Mouse (Mus musculus): ENCODE measurements around the gene Bscl2.
"Not testable (repeated sequence)": the region's sequence is repeated elsewhere in the genome, so short reads cannot be mapped to it uniquely, and the experiment has no call there.

Gene Bscl2

GRCm38 (mm10) chr19:8871267-8872186, 34.3 kb downstream of the Bscl2 start, which contains the start of gene Ubxn1:
Gene Ubxn1 (plus strand): TSS chr19:8871496.
- in situ Hi-C loops (cut with MseI, MboI): no loop called here

DNA sequence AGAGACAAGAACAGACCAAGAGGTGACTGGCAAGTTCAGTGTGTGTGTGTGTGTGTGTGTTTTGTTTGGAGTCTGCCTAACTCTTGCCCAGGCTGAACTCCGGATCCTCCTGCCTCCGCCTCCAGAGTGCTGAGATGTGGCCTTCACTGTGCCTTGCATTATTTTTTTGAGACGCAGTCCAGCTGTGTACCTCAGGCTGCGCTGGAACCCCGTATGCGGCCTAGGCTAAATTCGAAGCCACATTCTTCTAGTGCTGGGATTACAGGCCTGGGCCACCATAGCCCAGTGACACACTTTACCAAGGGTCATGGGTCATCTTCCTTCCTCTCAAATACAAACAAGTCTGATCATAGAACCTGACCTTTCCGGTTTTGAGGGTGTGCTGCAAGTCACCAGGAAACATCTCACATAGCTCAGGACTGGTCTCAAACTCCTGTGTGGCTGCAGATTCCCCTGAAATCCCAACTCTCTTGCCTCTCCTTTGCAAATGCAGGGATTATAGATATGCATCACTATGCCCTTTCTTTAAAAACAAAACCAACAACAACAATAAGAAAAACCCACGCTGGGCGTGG, 35.1 kb downstream of the Bscl2 start:
- in situ Hi-C loops (cut with MseI, MboI): no loop called here

- in situ Hi-C loops (cut with MseI, MboI): no loop called here
Measured at GRCm38 (mm10) chr19:8875031-8875430, 37.8 kb downstream of the Bscl2 start.

DNA sequence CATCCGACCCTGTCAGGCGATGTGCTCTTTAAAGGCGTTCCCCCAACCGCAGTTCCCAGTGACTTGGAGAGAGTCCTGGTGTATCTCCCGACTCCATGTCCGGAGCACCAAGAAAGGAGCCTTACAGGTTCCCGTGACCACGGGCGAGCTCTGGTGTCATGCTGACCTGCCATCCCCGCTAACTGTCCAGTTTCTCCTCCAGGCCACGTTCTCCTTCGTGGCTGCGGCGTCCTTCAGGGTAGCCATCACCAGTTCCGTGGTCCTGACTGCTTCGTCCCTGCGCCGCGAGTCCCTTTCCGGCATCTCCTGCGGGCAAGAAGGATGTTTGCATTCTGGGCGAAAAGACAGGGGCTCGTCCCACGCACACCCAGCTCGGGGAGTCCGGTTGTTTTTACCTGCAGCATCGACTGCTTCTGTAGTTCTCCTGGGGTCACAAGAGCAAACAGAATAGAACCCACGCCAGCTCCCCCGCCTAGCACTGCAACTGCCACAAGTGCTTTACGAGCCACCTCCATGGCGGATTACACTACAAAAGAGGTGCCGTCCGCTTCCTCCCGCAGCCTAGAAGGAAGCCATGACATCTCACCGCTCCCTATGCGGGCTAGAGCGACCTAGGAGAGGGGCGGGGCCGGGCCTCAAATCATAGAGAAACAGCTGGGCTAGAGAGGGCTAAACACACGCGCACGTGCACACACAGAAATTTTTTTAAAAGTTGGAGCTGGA, 43.2 kb downstream of the Bscl2 start, which contains the start of gene Uqcc3:
Uqcc3 (minus strand) TSS at position 613 of the 723 bp plus-strand sequence.
- in situ Hi-C loops (cut with MseI, MboI): no loop called here

- in situ Hi-C loops (cut with MseI, MboI): no loop called here
Measured at GRCm38 (mm10) chr19:8881034-8881392, 43.7 kb downstream of the Bscl2 start.

DNA sequence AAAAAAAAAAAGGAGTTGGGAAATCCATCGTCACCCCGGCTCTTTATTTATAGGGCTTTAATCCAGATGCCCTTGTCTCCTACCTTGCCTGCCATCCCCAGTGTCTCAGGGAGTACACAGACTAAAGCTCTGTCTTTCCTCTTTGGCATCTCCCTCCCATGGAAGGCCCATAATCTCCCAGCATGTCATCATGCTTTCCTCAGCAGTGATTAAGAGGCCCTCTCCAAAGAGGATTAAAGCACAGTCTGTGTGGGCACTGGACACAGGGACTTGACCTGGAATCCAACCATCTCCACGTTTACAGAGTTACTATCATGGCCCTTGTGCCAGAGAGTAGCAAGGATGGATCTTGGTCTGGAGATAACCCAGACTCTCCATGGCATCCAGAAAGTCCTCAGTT, 46.3 kb downstream of the Bscl2 start, which contains the start of the genes Lbhd1 and Gm49403:
Lbhd1 (plus strand) TSS at position 117 of the 400 bp plus-strand sequence.
Gm49403 (plus strand) TSS at position 315 of the 400 bp plus-strand sequence.
- in situ Hi-C loops (cut with MseI, MboI): no loop called here

GRCm38 (mm10) chr19:8886916-8887584, 49.8 kb downstream of the Bscl2 start:
- in situ Hi-C loops (cut with MseI, MboI): no loop called here

DNA sequence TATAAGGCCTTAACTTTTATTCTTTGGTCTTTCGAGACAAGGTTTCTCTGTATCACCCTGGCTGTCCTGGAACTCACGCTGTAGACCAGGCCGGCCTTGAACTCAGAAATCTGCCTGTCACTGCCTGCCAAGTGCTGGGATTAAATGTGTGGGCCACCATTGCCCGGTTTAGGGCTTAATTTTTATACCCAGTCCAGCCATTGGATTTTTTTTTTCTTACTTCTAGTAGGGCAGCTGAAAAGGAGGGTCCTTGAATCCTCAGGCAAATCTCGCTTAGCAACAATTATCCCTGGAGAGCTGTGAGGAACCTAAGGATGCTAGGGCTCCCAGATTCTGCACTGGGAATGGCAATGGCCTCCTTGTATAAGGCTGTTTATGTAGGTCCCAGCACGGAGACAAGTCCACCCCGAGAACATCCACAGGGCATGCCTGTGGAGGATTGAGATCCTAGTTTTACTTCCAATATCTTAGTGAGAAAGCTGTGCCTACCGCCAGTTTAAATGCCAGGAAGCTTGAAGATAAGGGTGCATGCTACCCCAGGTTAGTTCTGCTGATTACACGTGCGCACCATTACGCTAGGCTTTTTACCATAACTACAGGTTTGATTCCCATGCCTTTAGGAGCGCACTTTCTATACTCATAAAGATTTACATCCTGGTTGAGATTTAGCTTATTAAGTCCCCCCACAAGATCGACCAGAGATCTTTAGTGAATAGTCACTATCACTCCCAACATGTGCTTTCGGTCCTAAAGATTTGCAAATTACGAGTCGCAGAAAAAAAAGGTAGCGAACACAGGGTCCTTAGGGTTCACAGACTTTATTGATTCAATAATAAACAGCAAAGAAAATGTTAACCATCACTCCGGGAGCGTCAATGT, 50.6 kb downstream of the Bscl2 start:
- in situ Hi-C loops (cut with MseI, MboI): no loop called here

GRCm38 (mm10) chr19:8888511-8889385, 51.5 kb downstream of the Bscl2 start, which contains the start of the genes 1810009A15Rik and Gm49416:
Gene 1810009A15Rik (plus strand): TSS chr19:8888853.
Gene Gm49416 (plus strand): TSS chr19:8888926.
- in situ Hi-C loops (cut with MseI, MboI): no loop called here

DNA sequence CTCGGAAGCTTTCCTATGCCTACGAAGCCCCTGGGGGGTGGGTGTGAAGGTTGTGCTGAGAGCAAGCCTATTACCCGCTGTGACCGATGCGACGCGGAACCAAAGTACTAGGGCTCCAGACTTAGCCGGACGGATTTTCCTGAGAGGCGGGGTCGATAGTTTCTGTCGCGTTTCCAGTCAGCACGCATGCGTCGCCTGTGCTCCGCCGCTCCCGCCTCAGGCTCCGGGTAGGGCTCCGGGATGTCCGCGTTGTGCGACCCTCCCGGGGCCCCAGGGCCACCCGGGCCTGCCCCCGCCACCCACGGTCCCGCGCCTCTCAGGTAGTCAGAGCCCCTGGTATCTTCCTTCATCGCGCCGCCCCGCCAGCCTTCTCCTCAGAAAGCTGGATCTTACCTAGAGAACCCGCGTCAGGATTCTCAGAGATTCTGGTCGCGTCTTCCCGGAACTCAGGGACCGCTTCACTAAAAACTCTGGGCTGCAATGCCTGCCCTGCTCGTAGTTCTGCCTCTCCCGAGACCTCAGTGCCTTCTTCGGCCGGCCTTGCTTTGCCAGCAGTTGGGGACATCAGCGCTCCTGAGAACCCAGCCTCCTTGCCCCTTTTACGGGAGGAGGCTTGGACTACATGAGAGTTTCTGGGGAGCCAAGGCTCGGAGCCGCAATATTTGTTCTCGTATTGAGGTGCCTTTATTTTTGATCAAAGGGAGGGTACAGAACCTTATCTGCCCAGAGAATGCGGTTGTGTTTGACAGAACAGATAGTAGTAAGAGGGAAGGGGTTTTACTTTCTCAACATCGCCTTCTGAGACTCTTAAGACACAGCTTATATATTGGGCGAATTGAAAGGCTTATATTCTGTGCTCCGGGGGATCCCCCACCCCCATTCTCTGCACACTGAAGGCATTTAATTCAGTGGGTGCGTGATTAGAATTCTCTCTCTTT, 55.8 kb downstream of the Bscl2 start, which contains the start of gene Ints5:
Ints5 (plus strand) TSS at position 177 of the 938 bp plus-strand sequence.
- in situ Hi-C loops (cut with MseI, MboI): no loop called here

GRCm38 (mm10) chr19:8895397-8895960, 58.2 kb downstream of the Bscl2 start:
- in situ Hi-C loops (cut with MseI, MboI): no loop called here

DNA sequence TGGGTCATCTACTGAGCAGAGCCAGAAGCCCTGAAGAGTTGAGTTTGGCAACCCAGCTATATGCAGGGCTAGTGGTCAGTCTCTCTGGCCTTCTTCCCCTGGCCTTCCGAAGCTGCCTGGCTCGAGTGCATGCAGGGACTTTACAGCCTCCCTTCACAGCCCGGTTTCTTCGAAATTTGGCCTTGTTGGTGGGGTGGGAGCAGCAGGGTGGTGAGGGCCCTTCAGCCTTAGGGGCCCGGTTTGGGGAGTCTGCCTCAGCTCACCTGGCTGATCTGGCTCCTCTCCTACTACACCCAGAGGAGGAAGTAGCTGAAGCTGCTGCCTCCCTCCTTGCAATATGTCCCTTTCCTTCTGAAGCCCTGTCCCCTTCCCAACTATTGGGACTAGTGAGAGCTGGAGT, 59.0 kb downstream of the Bscl2 start:
- in situ Hi-C loops (cut with MseI, MboI): not testable (repeated sequence)

- in situ Hi-C loops (cut with MseI, MboI): not testable (repeated sequence)
Measured at GRCm38 (mm10) chr19:8897211-8897864, 60.1 kb downstream of the Bscl2 start.

DNA sequence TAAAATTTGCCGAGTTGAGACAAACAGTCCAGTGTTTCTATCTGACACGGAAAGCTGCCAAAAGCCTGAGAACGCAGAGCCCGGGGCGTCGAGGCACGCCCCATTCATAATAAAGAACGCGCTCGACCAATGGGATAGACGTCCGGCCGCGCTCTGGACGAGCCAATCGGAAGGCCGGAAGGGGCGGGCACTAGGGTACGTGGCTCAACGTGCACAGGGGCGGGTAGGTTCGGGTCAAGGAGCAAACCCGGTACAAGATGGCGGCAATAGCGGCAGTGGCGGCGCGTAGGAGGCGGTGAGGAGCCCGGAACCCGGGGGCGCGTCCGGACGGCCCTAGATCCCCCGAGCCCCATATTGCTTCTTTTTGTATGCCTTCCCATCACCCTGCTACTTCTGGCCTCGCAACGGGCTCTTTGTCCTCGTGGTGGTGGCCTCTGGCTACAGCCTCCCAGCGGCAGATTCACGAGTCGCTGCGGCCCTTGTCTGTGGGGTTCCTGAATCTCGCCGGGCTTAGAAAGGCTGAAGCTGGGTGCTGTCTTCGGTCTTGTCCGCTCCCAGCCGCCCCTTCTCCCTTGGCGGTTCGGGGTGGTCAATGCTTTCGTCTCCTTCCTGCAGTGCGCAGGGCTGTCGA, 60.7 kb downstream of the Bscl2 start, which contains the start of gene Ganab:
Ganab (plus strand) TSS at position 207 of the 631 bp plus-strand sequence.
- in situ Hi-C loops (cut with MseI, MboI): no loop called here

Data from mouse trophoblast stem cell (cell line).